Mouse (Mus musculus) embryo, embryonic 9.5 days (tissue): ENCODE measurements around the gene Cyb561.

Source experiments
- DNase-seq: peaks from one replicate; pipeline ENCODE4 v3.0.0-alpha.2; 2017; ENCODE audit errors: extremely low spot score

The Cyb561 gene

GRCm38 (mm10) chr11:105921275-105921674, 31.9 kb downstream of the Cyb561 start:
- DNase-seq: no peak

DNA sequence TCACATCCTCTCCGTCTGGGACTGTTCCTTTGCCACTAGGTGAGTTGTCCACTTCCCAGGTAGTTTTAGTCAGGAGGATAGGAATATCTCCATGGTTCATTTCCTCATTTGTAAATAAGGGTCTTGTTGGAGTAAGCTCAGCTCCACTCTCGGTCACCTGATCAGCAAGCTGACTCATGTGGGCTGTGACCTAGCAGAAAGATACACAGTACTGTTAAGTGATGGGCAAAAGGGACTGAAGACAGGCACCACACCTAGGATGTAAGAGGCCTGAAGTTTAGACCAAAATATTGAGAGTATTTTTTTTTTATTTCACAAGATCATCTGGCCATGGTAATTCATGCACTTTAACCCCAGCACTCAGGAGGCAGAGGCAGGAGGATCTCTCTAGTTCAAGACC, 32.3 kb downstream of the Cyb561 start:
- DNase-seq: no peak

DNA sequence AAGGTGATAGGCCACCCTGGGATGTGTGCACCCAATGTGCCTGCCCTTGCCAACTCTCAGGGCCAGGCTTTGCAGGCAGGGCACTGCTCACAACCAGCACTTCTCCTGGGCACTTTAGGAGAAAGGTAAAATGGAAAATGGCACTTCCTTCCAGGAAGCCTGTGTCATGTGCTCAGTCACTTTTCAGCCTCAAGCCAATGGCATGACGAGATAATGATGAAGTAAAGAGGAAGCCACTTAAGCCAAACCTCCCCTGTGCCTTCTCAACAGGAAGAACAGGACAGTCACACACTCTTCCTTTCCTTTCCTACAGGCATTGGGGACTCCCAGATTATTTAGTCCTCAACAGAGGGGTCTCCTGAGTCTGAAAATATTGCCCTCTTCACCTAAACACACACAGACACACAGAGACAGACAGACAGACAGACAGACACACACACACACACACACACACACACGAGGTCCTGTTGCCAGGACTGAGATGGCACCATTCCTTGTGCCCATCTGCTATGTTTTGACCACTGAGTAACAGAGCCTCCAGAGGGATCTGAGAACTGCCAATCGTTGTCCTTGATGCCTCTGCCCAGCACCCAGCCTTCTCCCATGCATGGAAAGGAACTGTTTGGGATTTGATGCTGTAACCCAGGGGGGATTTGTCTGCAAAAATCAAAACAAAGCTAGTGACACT, 32.9 kb downstream of the Cyb561 start:
- no peak for DNase-seq

DNA sequence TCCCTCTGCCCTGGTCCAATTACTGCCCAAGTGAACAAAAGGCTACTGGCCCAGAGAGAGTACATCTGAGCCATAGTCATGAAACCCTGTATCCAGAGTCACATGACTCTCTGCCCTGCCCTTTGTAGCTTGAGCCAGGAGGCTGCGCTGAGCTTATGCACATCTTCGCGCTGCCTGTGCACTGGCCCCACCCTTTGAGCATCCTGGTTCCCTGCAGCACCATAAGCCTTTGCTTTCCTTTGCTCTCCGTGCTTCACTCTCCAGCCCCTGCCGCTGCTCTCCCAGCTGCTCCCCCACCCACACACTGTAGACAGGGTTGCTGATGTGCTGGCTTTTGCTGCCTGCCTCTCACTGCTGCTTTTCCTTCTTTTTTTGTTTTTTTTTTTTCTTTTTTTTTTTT, 39.6 kb downstream of the Cyb561 start:
- no peak for DNase-seq

DNA sequence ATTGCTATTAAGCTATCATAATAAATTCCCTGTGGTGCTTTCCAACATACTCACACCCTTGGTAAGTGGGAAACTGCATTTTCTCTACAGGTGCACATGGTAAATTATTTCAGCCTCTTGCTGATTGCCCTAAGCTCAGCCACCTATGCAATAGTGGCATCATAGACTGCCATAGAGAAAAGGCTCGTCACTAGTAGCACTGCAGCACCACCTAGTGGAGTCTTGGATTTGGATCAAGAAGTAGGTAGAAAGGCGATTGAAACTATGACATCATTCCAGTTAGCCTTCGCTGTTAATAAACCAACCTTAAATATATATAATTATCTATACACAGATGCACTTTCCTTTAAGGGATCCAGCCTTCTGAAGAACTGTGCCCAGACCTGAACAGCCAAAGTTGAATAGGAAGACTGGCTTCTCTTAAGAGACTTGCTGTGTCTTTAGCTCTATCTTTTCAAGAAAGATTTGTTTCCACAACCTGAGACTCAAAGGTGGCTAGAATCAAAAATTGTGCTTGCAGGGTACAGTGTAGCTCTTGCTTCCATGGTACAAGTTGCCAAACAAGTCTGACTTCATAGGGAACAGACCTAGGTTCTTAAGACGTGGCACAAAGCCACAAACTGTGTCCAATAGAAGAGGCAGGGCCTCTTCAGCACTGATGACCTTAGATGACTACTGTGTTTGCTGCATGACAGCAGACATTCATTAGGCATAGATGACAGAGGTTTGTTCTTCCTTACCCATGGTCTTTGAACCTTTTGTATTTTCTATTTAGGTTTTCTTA, 41.4 kb downstream of the Cyb561 start:
- DNase-seq: peak; percentile 74

- no peak for DNase-seq
Measured at GRCm38 (mm10) chr11:105911149-105911548, 42.0 kb downstream of the Cyb561 start.

GRCm38 (mm10) chr11:105909617-105910016, 43.5 kb downstream of the Cyb561 start:
- DNase-seq: no peak

DNA sequence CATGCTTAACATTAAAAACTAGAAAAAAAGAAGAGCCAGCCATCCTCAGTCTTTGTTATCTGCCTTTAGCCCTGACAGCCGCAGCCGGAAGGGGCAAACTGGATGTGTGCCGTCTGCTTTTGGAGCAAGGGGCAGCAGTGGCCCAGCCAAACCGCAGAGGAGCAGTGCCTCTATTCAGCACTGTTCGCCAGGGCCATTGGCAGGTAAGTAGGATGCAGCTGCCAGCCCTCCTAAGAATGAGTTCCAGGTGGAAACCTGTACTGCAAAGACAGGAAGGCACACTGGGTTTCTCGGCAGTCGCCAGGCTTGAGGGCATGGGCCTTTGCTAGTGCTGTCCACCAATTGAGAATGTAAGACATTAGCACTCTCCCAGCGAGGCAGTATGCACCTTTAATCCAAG, 44.2 kb downstream of the Cyb561 start:
- DNase-seq: no peak

GRCm38 (mm10) chr11:105907381-105907780, 45.8 kb downstream of the Cyb561 start:
- no peak for DNase-seq

GRCm38 (mm10) chr11:105905529-105906213, 47.5 kb downstream of the Cyb561 start:
- DNase-seq: no peak

GRCm38 (mm10) chr11:105902956-105903355, 50.2 kb downstream of the Cyb561 start:
- DNase-seq: no peak

DNA sequence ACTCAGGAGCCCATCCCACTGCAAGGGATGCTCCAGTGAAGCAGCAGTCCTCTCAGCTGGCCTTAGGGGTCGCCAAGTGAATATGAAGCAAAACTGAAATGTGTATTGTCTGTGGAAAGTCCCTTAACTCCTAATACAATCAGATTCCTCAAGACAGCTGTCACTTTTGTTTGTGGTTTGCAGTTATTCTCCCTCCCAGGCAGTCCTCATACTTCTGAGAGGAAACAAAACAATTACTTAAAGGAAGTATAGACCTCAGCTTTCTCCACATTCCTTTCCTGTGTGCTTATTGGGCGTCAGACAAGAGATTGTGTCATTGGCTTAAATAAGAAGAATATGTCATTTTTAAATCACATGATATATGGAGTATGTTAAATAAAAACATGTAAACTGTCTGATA, 51.6 kb downstream of the Cyb561 start:
- no peak for DNase-seq

GRCm38 (mm10) chr11:105899151-105899550, 54.0 kb downstream of the Cyb561 start:
- DNase-seq: no peak

GRCm38 (mm10) chr11:105887281-105887680, 65.9 kb downstream of the Cyb561 start:
- no peak for DNase-seq

DNA sequence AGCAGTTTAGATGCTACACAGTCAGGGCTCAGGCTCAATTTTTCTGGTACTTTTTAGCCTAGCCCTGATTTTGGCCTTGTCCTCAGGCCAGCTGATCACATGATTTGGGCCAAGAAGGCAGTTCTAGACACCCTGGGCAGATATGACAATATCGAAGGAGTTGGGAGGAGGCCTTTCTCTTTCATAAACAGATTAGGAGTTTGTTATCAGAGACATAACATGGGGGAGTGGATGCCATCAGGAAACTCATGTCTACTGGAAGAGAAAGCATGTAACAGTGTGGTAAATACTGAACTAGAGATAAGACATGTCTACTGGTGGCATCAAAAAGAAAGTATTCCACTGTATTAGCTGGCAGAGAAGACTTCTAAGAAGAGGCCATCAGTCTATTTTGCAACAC, 67.6 kb downstream of the Cyb561 start:
- no peak for DNase-seq
